Mouse (Mus musculus) cortical plate, adult 2 months (tissue): ENCODE measurements at regions not wholly inside any gene's neighbourhood (a gene's known extent, or its start where the extent isn't known, plus 50 kb on each side); places are given as distances from the start of the nearest gene placed in this dataset.

Experiments used
- CTCF ChIP-seq: fragments of 200-500 bp; IDR thresholded peaks from 2 replicates; pipeline ENCODE4 v1.5.1; 2011; ENCODE audit warnings: mild to moderate bottlenecking, control low read depth, low read length; ENCODE audit not compliant: insufficient read depth; ENCODE audit errors: extremely low read depth
- POLR2A ChIP-seq: fragments of 200-500 bp; IDR thresholded peaks from 2 replicates; pipeline ENCODE4 v1.6.1; 2011; ENCODE audit warnings: mild to moderate bottlenecking, low read length, control low read depth; ENCODE audit not compliant: insufficient read depth; ENCODE audit errors: extremely low read depth

DNA sequence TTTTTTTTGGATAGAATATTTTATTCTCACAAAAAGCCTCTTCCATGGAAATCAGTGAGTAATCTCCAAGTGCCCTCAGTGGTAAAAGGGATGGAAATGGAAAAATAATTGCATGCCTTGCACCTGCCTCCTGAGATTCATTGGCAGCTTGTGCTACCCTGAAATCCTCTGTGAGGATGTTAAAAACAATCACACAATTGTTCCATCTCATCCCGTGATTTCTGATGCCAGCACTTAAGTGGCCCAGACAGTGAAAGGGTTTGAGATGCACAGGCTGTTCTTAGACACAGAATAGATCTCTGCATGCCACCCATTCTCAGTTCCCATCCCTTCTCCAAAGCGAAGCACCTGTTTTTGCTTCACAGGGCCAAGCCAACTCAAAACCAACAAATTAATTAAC is 398.9 kb upstream of the Cd180 start:
- TF ChIP-seq POLR2A (no peak), CTCF (no peak)
